Mouse (Mus musculus): ENCODE data around the gene Paqr4.
A peak's percentile ranks its signal among the peaks of the same experiment; 100 is the strongest.
"Not testable (repeated sequence)": the region's sequence is repeated elsewhere in the genome, so short reads cannot be mapped to it uniquely, and the experiment has no call there.

Gene Paqr4

GRCm38 (mm10) chr17:23740598-23741021, at the start of gene Paqr4:
Paqr4 (minus strand) TSS chr17:23740867.
- no peak for DNase-seq

DNA sequence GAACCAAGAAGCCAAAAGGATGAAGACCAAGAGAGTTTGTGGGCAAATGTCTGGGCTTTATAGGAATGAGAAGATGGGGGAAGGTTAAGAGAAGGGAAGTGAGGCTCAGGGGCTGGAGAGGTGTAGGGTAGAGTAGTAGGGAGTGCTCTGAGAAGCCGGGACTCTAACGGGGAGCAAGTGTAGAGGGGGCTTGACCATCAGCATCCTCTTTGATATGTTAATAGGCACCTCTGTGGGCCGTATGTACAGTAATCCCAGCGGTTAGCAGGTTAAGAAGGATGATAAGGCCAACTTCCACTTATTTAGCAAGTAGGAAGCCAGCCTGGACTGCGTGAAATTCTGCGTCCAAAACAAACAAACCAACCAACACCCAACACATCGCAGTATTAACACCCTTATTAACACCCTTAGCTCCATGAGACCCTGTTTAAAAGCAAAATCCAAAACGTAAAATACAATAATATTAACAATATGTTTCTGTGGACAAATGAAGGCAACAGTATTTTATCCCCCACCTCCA, 49.1 kb upstream of the Paqr4 start:
- no peak for DNase-seq

DNA sequence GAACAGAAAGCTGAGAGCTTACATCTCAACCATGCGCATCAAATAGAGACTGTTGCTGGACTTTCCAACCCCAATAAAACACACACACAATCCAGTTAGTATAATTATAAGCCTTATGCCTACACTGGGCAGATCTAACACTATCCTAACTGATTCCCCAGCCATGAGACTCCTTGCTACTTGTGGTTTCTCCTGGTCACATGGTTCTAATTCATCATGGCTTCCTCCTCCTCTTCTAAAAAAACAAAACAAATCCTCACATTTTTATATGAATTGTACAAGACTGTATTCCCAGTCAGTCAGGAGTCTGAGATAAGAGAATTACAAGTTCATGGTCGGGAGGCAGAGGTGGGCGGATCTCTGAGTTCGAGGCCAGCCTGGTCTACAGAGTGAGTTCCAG, 48.3 kb upstream of the Paqr4 start:
- DNase-seq: no peak

- DNase-seq: no peak
Measured at GRCm38 (mm10) chr17:23786510-23786931, 45.9 kb upstream of the Paqr4 start.

- peak; percentile 88 for DNase-seq
Measured at GRCm38 (mm10) chr17:23785561-23786471, 45.1 kb upstream of the Paqr4 start, which contains the start of gene Flywch2. Flywch2 (minus strand) TSS chr17:23786081.

- no peak for DNase-seq
Measured at GRCm38 (mm10) chr17:23783352-23783751, 42.7 kb upstream of the Paqr4 start.

DNA sequence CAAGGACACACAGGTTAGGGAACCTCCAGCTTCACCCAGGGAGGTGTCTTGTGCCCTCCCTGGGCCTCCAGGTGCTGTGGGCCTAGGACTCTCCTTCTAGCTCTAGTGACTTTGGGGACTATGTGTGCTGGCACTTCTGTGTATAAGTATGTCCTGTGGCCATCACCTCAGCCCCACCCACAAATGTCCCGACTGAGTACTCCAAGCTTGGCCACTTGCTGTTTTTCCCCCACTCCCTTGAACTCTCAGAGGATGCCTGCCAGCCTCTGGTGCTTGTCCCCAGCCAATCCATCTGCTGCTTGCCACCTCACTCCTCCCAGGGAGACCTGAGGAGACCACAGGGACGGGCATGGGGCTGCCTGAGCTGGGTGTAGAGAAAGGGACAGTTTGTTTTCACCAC, 37.8 kb upstream of the Paqr4 start:
- no peak for DNase-seq

GRCm38 (mm10) chr17:23777141-23777540, 36.5 kb upstream of the Paqr4 start:
- DNase-seq: no peak

- DNase-seq: no peak
Measured at GRCm38 (mm10) chr17:23776216-23776615, 35.5 kb upstream of the Paqr4 start.

- DNase-seq: peak; percentile 89
Measured at GRCm38 (mm10) chr17:23774090-23774489, 33.4 kb upstream of the Paqr4 start.

DNA sequence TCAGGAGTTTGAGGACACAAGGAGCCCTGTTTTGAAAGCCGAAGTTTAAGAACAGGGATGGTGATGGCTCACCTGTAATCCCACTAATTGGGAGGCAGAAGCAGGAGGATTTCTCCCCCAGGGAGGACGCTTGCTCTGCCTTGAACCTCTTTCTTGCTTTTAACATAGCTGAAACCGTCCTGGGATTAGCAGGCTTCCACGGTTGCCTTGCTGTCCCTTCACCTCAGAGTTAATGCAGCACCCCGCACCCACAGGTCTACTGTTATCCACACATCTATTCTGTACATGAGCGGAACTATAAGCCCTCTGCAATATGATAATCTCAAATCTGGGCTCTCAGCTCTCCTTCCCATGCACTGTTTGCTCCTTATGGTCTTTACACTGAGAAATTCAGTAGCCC, 33.0 kb upstream of the Paqr4 start:
- DNase-seq: no peak

GRCm38 (mm10) chr17:23772219-23772556, 31.5 kb upstream of the Paqr4 start:
- DNase-seq: not testable (repeated sequence)

GRCm38 (mm10) chr17:23771284-23772218, 30.9 kb upstream of the Paqr4 start, which contains the start of gene Flywch1:
Flywch1 (minus strand) TSS chr17:23771602.
- DNase-seq: peak; percentile 100

DNA sequence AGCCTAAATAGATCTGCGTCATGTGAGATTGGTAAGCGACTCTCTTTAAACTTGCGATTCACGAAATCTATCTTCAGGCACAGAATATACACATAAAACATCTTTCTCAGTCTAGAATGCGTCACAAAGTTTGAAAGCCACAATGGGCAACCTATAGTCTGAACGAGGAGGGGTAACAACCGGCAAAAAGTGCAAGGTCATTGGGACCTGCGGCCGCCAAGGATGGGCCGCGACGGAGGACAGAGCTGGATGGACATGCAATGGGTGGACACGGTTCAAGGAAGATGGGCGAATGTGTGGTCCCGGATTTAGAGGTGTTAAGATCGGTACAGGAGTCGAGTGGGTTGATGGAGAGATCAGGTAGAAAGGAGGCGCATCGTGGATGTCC, 30.2 kb upstream of the Paqr4 start:
- DNase-seq: no peak

GRCm38 (mm10) chr17:23770493-23770892, 29.8 kb upstream of the Paqr4 start:
- no peak for DNase-seq

DNA sequence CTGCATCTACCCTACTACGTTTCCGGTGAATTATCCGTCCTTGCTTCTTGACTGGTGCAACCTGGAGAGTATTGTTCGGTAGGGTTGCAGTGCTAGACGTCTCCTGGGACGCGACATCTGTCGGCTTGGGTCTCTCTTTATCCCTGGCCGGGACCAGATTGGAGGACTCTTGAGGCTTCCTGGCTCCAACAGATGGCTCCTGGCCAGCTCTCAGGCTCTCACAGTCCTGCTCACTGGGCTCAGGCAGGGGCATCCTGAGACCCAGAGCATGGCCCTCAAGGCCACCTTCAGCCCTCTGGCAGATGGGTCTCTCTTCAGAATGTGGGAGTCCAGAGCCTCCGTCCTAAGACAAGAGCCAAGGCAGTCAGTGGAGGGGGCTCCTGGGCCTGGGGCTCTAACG, 22.3 kb upstream of the Paqr4 start:
- DNase-seq: no peak

- DNase-seq: no peak
Measured at GRCm38 (mm10) chr17:23761155-23761554, 20.5 kb upstream of the Paqr4 start.

- no peak for DNase-seq
Measured at GRCm38 (mm10) chr17:23760231-23760630, 19.6 kb upstream of the Paqr4 start.

- peak; percentile 42 for DNase-seq
Measured at GRCm38 (mm10) chr17:23758801-23759200, 18.1 kb upstream of the Paqr4 start.

GRCm38 (mm10) chr17:23757581-23757980, 16.9 kb upstream of the Paqr4 start:
- no peak for DNase-seq

- peak; percentile 42 for DNase-seq
Measured at GRCm38 (mm10) chr17:23755689-23756088, 15.0 kb upstream of the Paqr4 start.

- no peak for DNase-seq
Measured at GRCm38 (mm10) chr17:23749400-23750191, 8.9 kb upstream of the Paqr4 start.

All from kidney, adult 9 months (tissue).